Mouse (Mus musculus): ENCODE data around the gene Ythdf2. TPM values are rescaled to one million over a fixed set of nuclear protein-coding genes. Genes with fewer than 3 reads are reported as not detected.

The Ythdf2 gene
- polyA plus RNA-seq, 1 experiment = 22.1 TPM

GRCm38 (mm10) chr4:132209299-132209698 is 2.8 kb downstream of the Ythdf2 start:
- DNase-seq (ENCODE audit: low spot score) = no peak

GRCm38 (mm10) chr4:132207280-132207679 is 4.8 kb downstream of the Ythdf2 start:
- DNase-seq (ENCODE audit: low spot score) = no peak

GRCm38 (mm10) chr4:132198771-132199170 is 13.3 kb downstream of the Ythdf2 start:
- DNase-seq (ENCODE audit: low spot score) = no peak

- no peak for DNase-seq (ENCODE audit: low spot score)
Observed at GRCm38 (mm10) chr4:132198285-132198712, 13.8 kb downstream of the Ythdf2 start.

- no peak for DNase-seq (ENCODE audit: low spot score)
Observed at GRCm38 (mm10) chr4:132194975-132195374, 17.1 kb downstream of the Ythdf2 start.

GRCm38 (mm10) chr4:132194373-132194772 is 17.7 kb downstream of the Ythdf2 start:
- DNase-seq (ENCODE audit: low spot score) = no peak

- no peak for DNase-seq (ENCODE audit: low spot score)
Observed at GRCm38 (mm10) chr4:132187826-132188401, 24.2 kb downstream of the Ythdf2 start.

GRCm38 (mm10) chr4:132183162-132183561 is 28.9 kb downstream of the Ythdf2 start:
- DNase-seq (ENCODE audit: low spot score) = no peak

- DNase-seq (ENCODE audit: low spot score) = no peak
Observed at GRCm38 (mm10) chr4:132181721-132182658, 30.1 kb downstream of the Ythdf2 start.

GRCm38 (mm10) chr4:132180710-132181109 is 31.4 kb downstream of the Ythdf2 start:
- no peak for DNase-seq (ENCODE audit: low spot score)

GRCm38 (mm10) chr4:132178630-132179059 is 33.5 kb downstream of the Ythdf2 start:
- DNase-seq (ENCODE audit: low spot score) = no peak

GRCm38 (mm10) chr4:132176474-132176873 is 35.6 kb downstream of the Ythdf2 start:
- DNase-seq (ENCODE audit: low spot score) = no peak

GRCm38 (mm10) chr4:132170891-132171290 is 41.2 kb downstream of the Ythdf2 start:
- no peak for DNase-seq (ENCODE audit: low spot score)

GRCm38 (mm10) chr4:132169761-132170160 is 42.3 kb downstream of the Ythdf2 start:
- DNase-seq (ENCODE audit: low spot score) = no peak

- no peak for DNase-seq (ENCODE audit: low spot score)
Observed at GRCm38 (mm10) chr4:132169271-132169670, 42.8 kb downstream of the Ythdf2 start.

GRCm38 (mm10) chr4:132167436-132167835 is 44.7 kb downstream of the Ythdf2 start:
- no peak for DNase-seq (ENCODE audit: low spot score)

- DNase-seq (ENCODE audit: low spot score) = no peak
Observed at GRCm38 (mm10) chr4:132166350-132167290, 45.5 kb downstream of the Ythdf2 start.

- no peak for DNase-seq (ENCODE audit: low spot score)
Observed at GRCm38 (mm10) chr4:132165691-132166090, 46.4 kb downstream of the Ythdf2 start.

- DNase-seq (ENCODE audit: low spot score) = no peak
Observed at GRCm38 (mm10) chr4:132156941-132157622, 55.0 kb downstream of the Ythdf2 start.

- no peak for DNase-seq (ENCODE audit: low spot score)
Observed at GRCm38 (mm10) chr4:132154877-132155670, 57.0 kb downstream of the Ythdf2 start.
